Mouse (Mus musculus): ENCODE data around the gene Aim2.

DNA sequence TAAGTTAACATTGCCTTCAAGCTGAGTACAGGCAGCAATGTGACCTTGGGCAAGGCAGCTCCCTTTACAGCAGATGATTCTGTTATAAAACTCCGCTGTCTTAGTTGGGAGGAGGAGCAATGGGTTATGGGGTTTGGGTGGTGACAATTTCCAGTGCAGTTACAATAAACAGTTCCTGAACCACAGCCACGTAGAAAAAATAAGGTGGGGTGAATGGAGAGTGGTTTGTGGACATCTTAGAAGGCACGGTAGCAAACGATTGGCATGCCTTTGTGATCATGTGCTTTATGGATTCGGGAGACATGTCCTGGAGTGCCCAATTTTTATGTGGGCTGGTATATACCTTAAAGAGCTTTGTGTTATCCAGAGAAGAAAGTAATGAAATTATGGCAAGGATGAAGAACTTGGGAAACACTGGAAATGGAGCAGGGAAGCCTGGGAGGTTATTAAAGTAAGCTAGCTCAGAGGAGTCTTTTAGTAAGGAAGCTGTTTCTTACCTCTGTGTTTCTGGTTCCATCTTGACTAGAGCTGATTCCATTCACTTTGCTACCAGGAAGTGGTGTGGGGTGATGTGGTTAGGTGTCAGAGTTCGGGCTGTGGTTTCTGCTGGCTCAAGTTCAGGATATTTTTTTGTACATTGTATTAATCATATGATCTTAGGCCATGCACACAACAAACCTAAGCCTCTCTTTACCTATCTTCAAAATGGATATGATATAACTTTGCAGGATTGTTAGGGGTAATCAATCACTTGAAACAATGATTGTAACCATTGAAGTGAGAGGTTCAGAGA lies 86.7 kb downstream of the Aim2 start:
- TF ChIP-seq GATA1 (IDR thresholded peaks at IDR 0.05; ENCODE audit: borderline replicate concordance, low read length): no peak
- no peak for TF ChIP-seq FLI1 (IDR thresholded peaks at IDR 0.05; ENCODE audit: low read length)

All from megakaryocyte, embryonic 14.5 days (primary cell).